Mouse (Mus musculus): ENCODE results near the gene Npas3. TPM values are rescaled to one million over a fixed set of nuclear protein-coding genes. Genes with fewer than 3 reads are reported as not detected.

Npas3 gene
- 0.06 and 0.08 TPM in 2 replicates for polyA plus RNA-seq (2012; rRNA removed)

DNA sequence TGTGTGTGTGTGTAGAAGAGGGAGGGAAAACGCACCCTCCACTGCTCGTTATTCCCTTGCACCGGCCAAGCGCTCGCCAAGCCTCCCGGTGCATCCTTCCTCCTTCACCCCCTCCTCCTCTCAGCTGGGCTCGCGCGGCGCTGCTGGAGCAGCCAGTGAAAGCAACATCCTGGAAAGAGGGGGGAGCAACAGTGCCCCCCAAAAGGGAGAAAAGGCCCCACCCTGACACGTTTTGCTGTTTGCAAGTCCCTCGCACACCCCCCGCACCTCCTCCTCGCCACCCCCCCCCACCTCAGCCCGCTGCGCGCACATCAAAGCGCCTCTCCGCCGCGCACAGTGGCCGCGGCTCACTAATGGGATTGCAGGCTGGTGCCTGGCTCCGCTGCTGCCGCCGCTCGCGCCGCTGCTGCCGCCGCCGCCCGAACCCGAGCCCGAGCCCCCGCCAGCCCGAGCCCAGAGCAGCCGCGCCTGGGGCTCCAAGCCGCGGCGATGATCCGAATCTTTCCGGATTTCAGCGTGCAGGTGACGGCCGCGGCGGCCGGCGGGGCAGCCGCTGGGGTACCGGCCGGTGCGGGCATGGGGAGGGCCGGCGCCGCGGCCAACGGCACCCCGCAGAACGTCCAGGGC is at the start of gene Npas3:
Gene Npas3 (plus strand): TSS at position 577 of the 627 bp plus-strand sequence.

